Mouse (Mus musculus) erythroblast, embryonic 14.5 days (primary cell): ENCODE data around the gene Anapc13.

ENCODE experiments used
- GATA1 ChIP-seq: IDR thresholded peaks from 2 replicates; pipeline ENCODE4 v1.6.1; 2012; ENCODE audit warnings: low read length, inconsistent platforms, mixed read lengths
- TAL1 ChIP-seq: IDR thresholded peaks from 3 replicates; pipeline ENCODE4 v1.6.1; 2012; ENCODE audit warnings: low read length, inconsistent platforms, mixed read lengths

- TF ChIP-seq TAL1 (no peak), GATA1 (no peak)
These were observed 42.0 kb downstream of the Anapc13 start for GRCm38 (mm10) chr9:102668115-102668514.
